Mouse (Mus musculus): Measurements from ENCODE around the gene Wfdc1. TPM values are rescaled to one million over a fixed set of nuclear protein-coding genes. Genes with fewer than 3 reads are reported as not detected.

Wfdc1 gene
- polyA plus RNA-seq, 1 experiment from 2014 or later: 15.6 TPM

DNA sequence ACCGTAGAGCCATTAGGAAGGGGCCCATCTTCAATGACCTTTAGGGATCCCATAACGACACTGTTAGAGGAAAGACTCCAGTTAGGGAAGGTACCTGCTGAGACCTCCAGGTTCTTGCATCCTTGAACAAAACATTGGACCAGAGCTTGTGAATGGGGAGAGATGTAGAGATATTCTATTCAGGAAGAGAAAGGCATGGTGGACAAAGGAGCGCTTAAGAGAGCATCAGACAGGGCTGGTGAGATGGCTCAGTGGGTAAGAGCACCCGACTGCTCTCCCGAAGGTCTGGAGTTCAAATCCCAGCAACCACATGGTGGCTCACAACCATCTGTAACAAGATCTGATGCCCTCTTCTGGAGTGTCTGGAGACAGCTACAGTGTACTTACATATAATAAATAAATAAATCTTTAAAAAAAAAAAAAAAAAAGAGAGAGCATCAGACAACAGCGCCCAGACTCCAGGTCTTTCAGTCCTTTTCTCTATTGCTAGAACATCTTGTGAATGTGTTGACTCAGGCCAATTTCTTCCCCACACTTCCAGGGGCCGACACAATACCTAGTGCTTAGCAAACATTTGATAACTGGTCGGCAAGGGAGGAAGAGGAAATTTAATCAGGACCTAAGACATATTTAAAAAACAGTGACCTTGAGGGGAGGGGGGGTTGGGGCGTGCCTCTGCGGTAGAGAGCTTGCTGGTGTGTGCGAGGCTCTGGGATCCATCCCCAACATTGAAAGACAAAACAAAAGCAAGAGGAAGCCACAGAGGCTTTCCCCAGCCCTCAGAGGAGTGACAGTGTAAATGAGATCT lies 71.1 kb downstream of the Wfdc1 start:
- WGBS: 56% methylated on average over 11 of the region's 11 CpGs
- Histone ChIP-seq H3K36me3 (ENCODE audit: control insufficient read depth, insufficient read depth) (no peaks in the 10 kb centered on the region), H3K27me3 (replicated peaks; ENCODE audit: control insufficient read depth, insufficient read depth, low read length) (no peaks in the 10 kb centered on the region), H3K9ac (ENCODE audit: low read depth, low read length) (no peak overlapping the region), H3K4me2 (replicated peaks; ENCODE audit: low read depth) (no peak overlapping the region), H3K4me3 (ENCODE audit: low read depth, low read length) (no peak overlapping the region), H3K4me1 (replicated peaks; ENCODE audit: control insufficient read depth, insufficient read depth, low read length) (no peaks in the 10 kb centered on the region), H3K27ac (ENCODE audit: low read depth, low read length) (no peak overlapping the region), H3K9me3 (ENCODE audit: control insufficient read depth) (no peaks in the 10 kb centered on the region)
- no peak for ATAC-seq
- no peak for TF ChIP-seq CTCF (IDR thresholded peaks at IDR 0.05; ENCODE audit: low read depth)

Other genes with a start within 250 kb of the Wfdc1 start
- 17.7 and 19.6 TPM in 2 replicates for gene Osgin1, start 232.2 kb upstream of the Wfdc1 start, polyA plus RNA-seq (2015; fragmentation: Nextera tagmentation; extraction: Ambion mirVana)
- 1.0 and 1.3 TPM in 2 replicates for gene Necab2, start 219.6 kb upstream of the Wfdc1 start, polyA plus RNA-seq (2015; fragmentation: Nextera tagmentation; extraction: Ambion mirVana)
- gene Slc38a8, start 164.7 kb upstream of the Wfdc1 start, polyA plus RNA-seq (2015; fragmentation: Nextera tagmentation; extraction: Ambion mirVana): 0.07 and 0.18 TPM in 2 replicates
- gene Mbtps1, start 107.6 kb upstream of the Wfdc1 start, polyA plus RNA-seq (2015; fragmentation: Nextera tagmentation; extraction: Ambion mirVana): 32.8 and 33.3 TPM in 2 replicates
- gene Hsdl1, start 91.2 kb upstream of the Wfdc1 start, polyA plus RNA-seq (2015; fragmentation: Nextera tagmentation; extraction: Ambion mirVana): 21.6 and 21.8 TPM in 2 replicates
- 3.6 and 4.2 TPM in 2 replicates for gene Dnaaf1, start 91.1 kb upstream of the Wfdc1 start, polyA plus RNA-seq (2015; fragmentation: Nextera tagmentation; extraction: Ambion mirVana)
- gene Taf1c, start 61.1 kb upstream of the Wfdc1 start, polyA plus RNA-seq (2015; fragmentation: Nextera tagmentation; extraction: Ambion mirVana): 5.0 and 5.1 TPM in 2 replicates
- 0.08 and 0.17 TPM in 2 replicates for gene Adad2, start 53.6 kb upstream of the Wfdc1 start, polyA plus RNA-seq (2015; fragmentation: Nextera tagmentation; extraction: Ambion mirVana)
- gene Kcng4, start 30.7 kb upstream of the Wfdc1 start, polyA plus RNA-seq (2015; fragmentation: Nextera tagmentation; extraction: Ambion mirVana): 0.34 and 0.51 TPM in 2 replicates
- 2.3 and 2.4 TPM in 2 replicates for gene Atp2c2, start 33.6 kb downstream of the Wfdc1 start, polyA plus RNA-seq (2015; fragmentation: Nextera tagmentation; extraction: Ambion mirVana)
- gene Tldc1, start 112.1 kb downstream of the Wfdc1 start, polyA plus RNA-seq (2015; fragmentation: Nextera tagmentation; extraction: Ambion mirVana): 7.7 and 8.4 TPM in 2 replicates
- gene Cotl1, start 174.2 kb downstream of the Wfdc1 start, polyA plus RNA-seq (2015; fragmentation: Nextera tagmentation; extraction: Ambion mirVana): 166 and 169 TPM in 2 replicates
- 7.3 and 7.4 TPM in 2 replicates for gene Klhl36, start 195.9 kb downstream of the Wfdc1 start, polyA plus RNA-seq (2015; fragmentation: Nextera tagmentation; extraction: Ambion mirVana)
- 37.1 and 41.2 TPM in 2 replicates for gene Usp10, start 244.0 kb downstream of the Wfdc1 start, polyA plus RNA-seq (2015; fragmentation: Nextera tagmentation; extraction: Ambion mirVana)
- gene Gm20388, start 244.5 kb downstream of the Wfdc1 start, polyA plus RNA-seq (2015; fragmentation: Nextera tagmentation; extraction: Ambion mirVana): not detected in 2 replicates